Mouse (Mus musculus) forebrain, embryonic 16.5 days (tissue): Measurements from ENCODE around the gene Cldn19. TPM values are rescaled to one million over a fixed set of nuclear protein-coding genes. Genes with fewer than 3 reads are reported as not detected.

Experiments
- ATAC-seq: fragments of 200-750 bp; cut with Nextera tagmentation; 2 replicates; pipeline ENCODE4 v1.8.0; 2017; ENCODE audit warnings: mild to moderate bottlenecking, moderate library complexity
- H3K27ac ChIP-seq: fragments of 300-500 bp; sonication (generic); 2 replicates; pipeline ENCODE4 v1.5.1; 2014; ENCODE audit warnings: low read length, control low read depth
- H3K27me3 ChIP-seq: fragments of 300-500 bp; sonication (generic); replicated peaks from 2 replicates; pipeline ENCODE4 v1.6.1; 2014; ENCODE audit warnings: low read length; ENCODE audit not compliant: control insufficient read depth, insufficient read depth
- H3K36me3 ChIP-seq: fragments of 300-500 bp; sonication (generic); 2 replicates; pipeline ENCODE4 v1.6.1; 2014; ENCODE audit not compliant: control insufficient read depth, insufficient read depth
- H3K4me1 ChIP-seq: fragments of 300-500 bp; sonication (generic); replicated peaks from 2 replicates; pipeline ENCODE4 v1.6.1; 2014; ENCODE audit warnings: low read length; ENCODE audit not compliant: control insufficient read depth, insufficient read depth
- H3K4me2 ChIP-seq: fragments of 300-500 bp; sonication (generic); 2 replicates; pipeline ENCODE4 v1.6.1; 2014; ENCODE audit warnings: mild to moderate bottlenecking, low read length, control low read depth
- H3K4me3 ChIP-seq: fragments of 300-500 bp; sonication (generic); replicated peaks from 2 replicates; pipeline ENCODE4 v1.5.1; 2014; ENCODE audit warnings: mild to moderate bottlenecking, low read length, control low read depth
- H3K9ac ChIP-seq: fragments of 300-500 bp; sonication (generic); replicated peaks from 2 replicates; pipeline ENCODE4 v1.6.1; 2014; ENCODE audit warnings: low read depth, low read length, control low read depth
- H3K9me3 ChIP-seq: fragments of 300-500 bp; sonication (generic); 2 replicates; pipeline ENCODE4 v1.6.1; 2016; ENCODE audit warnings: low read length; ENCODE audit not compliant: control insufficient read depth
- WGBS: fragments of 180-500 bp; shearing (Covaris S2); extraction: QIAGEN DNeasy Blood & Tissue Kit; methylation state at CpG from one replicate; pipeline ENCODE4 v1.1.7; 2014; 5-methylcytosine and 5-hydroxymethylcytosine counted together
- polyA plus RNA-seq: library from polyadenylated mRNA; unstranded; fragments of >200 nt; fragmentation: Nextera tagmentation; extraction: Ambion mirVana; gene quantifications from 2 replicates; pipeline ENCODE4 v1.2.1, GENCODE M21; 2015

Gene Cldn19
- polyA plus RNA-seq, 1 experiment from 2014 or later: 0.08 TPM

DNA sequence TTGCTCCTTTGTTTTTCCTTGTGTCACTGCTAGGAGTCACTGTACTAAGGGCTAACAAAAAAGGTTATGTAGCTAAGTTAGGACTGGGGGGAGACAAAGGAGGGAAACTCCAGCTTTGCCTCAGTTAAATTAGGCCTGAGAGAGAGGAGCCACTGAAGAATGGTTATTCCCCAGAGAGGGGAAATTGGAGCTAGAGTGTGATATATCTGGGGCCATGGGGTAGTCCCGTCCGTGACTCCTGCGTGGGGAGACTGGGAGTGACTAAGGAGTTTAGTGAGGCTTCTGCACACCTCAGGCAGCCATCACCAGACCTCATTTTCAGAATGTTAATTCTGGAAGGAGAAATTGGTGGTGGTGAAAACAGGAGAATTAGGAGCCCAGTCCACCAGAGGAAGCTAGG lies 20.9 kb upstream of the Cldn19 start:
- WGBS: 92% methylated on average over 3 of the region's 3 CpGs
- Histone ChIP-seq H3K4me2 (peak overlapping the region; percentile 91), H3K36me3 (0 out of 2 replicates have a peak, but pooled peaks cover 2% of the 10 kb centered on the region), H3K9me3 (no peaks in the 10 kb centered on the region), H3K4me3 (peak overlapping the region; percentile 86; the same call in 1 of the 2 replicates), H3K9ac (no peak overlapping the region), H3K27ac (no peak overlapping the region), H3K27me3 (no peaks in the 10 kb centered on the region), H3K4me1 (peaks cover 17% of the 10 kb centered on the region)
- no peak for ATAC-seq

GRCm38 (mm10) chr4:119238661-119239060 lies 16.6 kb upstream of the Cldn19 start:
- no peak overlapping the region for H3K27ac ChIP-seq
- no peak for ATAC-seq
- H3K4me1 ChIP-seq: peaks cover 12% of the 10 kb centered on the region
- WGBS: 72% methylated on average over 3 of the region's 3 CpGs
- no peak overlapping the region for H3K9ac ChIP-seq
- no peaks in the 10 kb centered on the region for H3K9me3 ChIP-seq
- H3K36me3 ChIP-seq: 0 out of 2 replicates have a peak, but pooled peaks cover 4% of the 10 kb centered on the region
- no peak overlapping the region for H3K4me2 ChIP-seq
- no peaks in the 10 kb centered on the region for H3K27me3 ChIP-seq
- no peak overlapping the region for H3K4me3 ChIP-seq

GRCm38 (mm10) chr4:119239181-119239682 lies 16.0 kb upstream of the Cldn19 start:
- peaks cover 6% of the 10 kb centered on the region; the same call in 1 of the 2 replicates for H3K36me3 ChIP-seq
- H3K4me3 ChIP-seq: peak overlapping the region; percentile 11; the same call in 1 of the 2 replicates
- peak overlapping the region; percentile 56 for H3K9ac ChIP-seq
- H3K9me3 ChIP-seq: no peaks in the 10 kb centered on the region
- H3K4me2 ChIP-seq: 0 out of 2 replicates have a peak overlapping the region, but pooled peaks have one; percentile 25
- 37% methylated on average over 12 of the region's 12 CpGs for WGBS
- peak overlapping the region; percentile 88 for H3K27ac ChIP-seq
- H3K27me3 ChIP-seq: no peaks in the 10 kb centered on the region
- peaks cover 9% of the 10 kb centered on the region for H3K4me1 ChIP-seq
- peak; percentile 84 for ATAC-seq

DNA sequence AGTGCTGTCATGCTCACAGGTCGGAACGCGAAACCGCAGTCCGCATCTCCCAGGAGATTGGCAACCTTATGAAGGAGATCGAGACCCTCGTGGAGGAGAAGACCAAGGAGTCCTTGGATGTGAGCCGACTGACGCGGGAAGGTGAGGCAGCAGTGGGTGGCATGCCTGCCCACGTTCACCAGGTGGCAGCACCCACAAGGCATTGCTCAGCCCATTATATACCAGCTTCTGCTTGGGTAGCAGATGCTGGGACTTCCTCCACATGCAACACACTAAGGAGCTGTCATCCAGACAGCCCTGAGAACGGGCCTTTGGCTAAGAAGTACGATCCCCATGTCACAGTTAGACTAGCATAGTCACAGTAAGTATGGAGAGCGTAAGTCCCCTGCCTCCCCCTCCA lies 13.6 kb upstream of the Cldn19 start:
- Histone ChIP-seq H3K9ac (no peak overlapping the region), H3K27ac (no peak overlapping the region), H3K36me3 (peaks cover 4% of the 10 kb centered on the region; the same call in 1 of the 2 replicates), H3K27me3 (no peaks in the 10 kb centered on the region), H3K9me3 (no peaks in the 10 kb centered on the region), H3K4me2 (no peak overlapping the region), H3K4me1 (peaks cover 21% of the 10 kb centered on the region), H3K4me3 (no peak overlapping the region)
- ATAC-seq: peak; percentile 26
- 81% methylated on average over 14 of the region's 14 CpGs for WGBS

- Histone ChIP-seq H3K27ac (no peak overlapping the region), H3K4me1 (peaks cover 23% of the 10 kb centered on the region), H3K9me3 (no peaks in the 10 kb centered on the region), H3K9ac (no peak overlapping the region), H3K27me3 (no peaks in the 10 kb centered on the region), H3K36me3 (peaks cover 4% of the 10 kb centered on the region; the same call in 1 of the 2 replicates), H3K4me2 (no peak overlapping the region), H3K4me3 (no peak overlapping the region)
- ATAC-seq: no peak
- WGBS: 94% methylated on average over 12 of the region's 12 CpGs
Measured at GRCm38 (mm10) chr4:119242571-119242970, 12.6 kb upstream of the Cldn19 start.

DNA sequence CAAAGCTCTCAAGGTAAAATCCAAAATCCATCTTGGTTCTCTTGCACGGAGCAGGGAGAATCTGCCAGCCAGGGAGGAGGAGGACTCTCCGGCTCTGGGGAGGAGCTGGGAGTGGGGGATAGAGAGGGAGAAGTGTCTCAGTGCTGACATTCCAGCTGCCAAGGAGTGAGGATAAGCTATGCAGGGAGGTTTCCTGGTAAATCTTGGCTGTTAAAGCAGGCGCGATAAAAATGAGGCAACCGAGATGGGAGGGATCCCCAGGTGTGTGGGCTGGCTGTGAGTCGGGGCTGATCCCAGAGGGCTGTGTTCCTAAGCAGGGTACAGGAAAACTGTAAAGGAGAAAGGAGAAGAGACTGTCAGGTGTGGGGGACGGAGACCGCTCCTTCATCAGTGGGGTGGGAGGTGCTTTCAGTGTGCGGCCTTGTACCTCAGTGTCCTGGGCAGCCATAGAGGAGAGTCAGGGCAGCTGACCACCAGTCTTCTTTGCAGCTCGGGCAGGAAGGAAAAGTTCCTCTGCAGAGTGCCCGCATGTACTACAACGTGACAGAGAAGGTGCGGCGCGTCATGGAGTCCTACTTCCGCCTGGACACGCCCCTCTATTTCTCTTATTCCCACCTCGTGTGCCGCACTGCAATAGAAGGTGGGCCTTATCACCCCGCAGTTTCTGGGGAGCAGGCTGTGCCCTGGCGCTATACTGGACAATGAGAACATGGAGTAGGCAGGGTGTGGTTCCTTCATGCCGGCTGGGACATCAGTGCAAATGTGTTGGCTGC lies 10.6 kb upstream of the Cldn19 start:
- peaks cover 4% of the 10 kb centered on the region; the same call in 1 of the 2 replicates for H3K36me3 ChIP-seq
- H3K9me3 ChIP-seq: no peaks in the 10 kb centered on the region
- no peak overlapping the region for H3K4me3 ChIP-seq
- no peak for ATAC-seq
- 80% methylated on average over 22 of the region's 22 CpGs for WGBS
- H3K27ac ChIP-seq: no peak overlapping the region
- H3K4me1 ChIP-seq: peaks cover 19% of the 10 kb centered on the region
- H3K9ac ChIP-seq: no peak overlapping the region
- no peaks in the 10 kb centered on the region for H3K27me3 ChIP-seq
- no peak overlapping the region for H3K4me2 ChIP-seq

DNA sequence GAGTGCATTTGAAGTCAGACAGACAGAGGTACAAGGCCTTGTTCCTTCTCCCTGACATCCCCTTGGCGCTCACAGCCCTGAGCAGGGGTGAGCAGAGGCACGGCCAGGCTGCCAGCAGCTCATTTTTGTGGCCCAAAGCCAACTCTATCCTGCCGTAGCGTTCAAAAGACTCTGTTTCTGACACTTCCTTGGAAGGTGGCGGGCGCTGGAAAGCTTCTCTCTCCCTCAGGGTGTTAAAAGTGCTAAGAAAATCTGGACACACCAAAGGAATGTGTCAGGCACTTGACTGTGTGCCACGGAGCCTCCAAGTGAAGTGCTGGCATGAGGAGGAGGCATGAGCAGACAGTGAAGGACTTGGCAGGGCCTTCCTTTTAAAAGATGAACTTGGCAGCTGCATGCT lies 9.7 kb upstream of the Cldn19 start:
- Histone ChIP-seq H3K4me3 (no peak overlapping the region), H3K9me3 (no peaks in the 10 kb centered on the region), H3K9ac (peak overlapping the region; percentile 9; the same call in 1 of the 2 replicates), H3K4me1 (peaks cover 18% of the 10 kb centered on the region), H3K4me2 (no peak overlapping the region), H3K36me3 (peaks cover 4% of the 10 kb centered on the region; the same call in 1 of the 2 replicates), H3K27ac (no peak overlapping the region), H3K27me3 (no peaks in the 10 kb centered on the region)
- peak; percentile 31 for ATAC-seq
- 40% methylated on average over 7 of the region's 7 CpGs for WGBS

- no peak overlapping the region for H3K27ac ChIP-seq
- no peak overlapping the region for H3K4me3 ChIP-seq
- WGBS: 73% methylated on average over 9 of the region's 9 CpGs
- H3K36me3 ChIP-seq: peaks cover 2% of the 10 kb centered on the region; the same call in 1 of the 2 replicates
- H3K4me1 ChIP-seq: peaks cover 18% of the 10 kb centered on the region
- no peaks in the 10 kb centered on the region for H3K27me3 ChIP-seq
- no peak overlapping the region for H3K4me2 ChIP-seq
- H3K9ac ChIP-seq: peak overlapping the region; percentile 9; the same call in 1 of the 2 replicates
- H3K9me3 ChIP-seq: no peaks in the 10 kb centered on the region
- no peak for ATAC-seq
Measured at GRCm38 (mm10) chr4:119245961-119246360, 9.3 kb upstream of the Cldn19 start.

DNA sequence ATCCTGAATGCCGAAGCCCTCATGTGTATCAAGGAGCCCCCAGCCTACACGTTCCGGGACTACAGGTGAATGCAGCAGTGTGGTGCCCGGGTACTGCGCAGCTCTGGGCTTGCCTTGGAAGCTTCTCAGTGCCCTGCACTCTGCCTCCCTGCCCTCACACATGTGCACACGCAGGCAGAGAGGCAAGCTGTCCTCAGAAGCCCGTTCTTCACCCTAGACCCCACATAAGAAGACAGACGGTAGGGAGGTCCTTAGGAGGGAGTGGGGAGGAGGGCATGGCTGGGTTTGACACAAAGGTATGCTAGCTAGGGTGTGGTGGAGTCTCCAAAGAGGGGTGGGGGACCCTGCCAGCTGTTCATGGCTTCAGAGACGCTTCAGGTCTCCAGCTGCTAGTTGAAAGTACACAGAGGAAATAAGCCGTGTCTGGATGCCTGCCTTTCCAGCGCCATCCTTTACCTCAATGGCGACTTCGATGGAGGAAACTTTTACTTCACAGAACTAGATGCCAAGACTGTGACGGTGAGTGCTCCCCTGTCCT lies 8.5 kb upstream of the Cldn19 start:
- Histone ChIP-seq H3K27me3 (no peaks in the 10 kb centered on the region), H3K4me3 (no peak overlapping the region), H3K9me3 (no peaks in the 10 kb centered on the region), H3K9ac (no peak overlapping the region), H3K36me3 (peaks cover 2% of the 10 kb centered on the region; the same call in 1 of the 2 replicates), H3K4me1 (peaks cover 18% of the 10 kb centered on the region), H3K27ac (no peak overlapping the region), H3K4me2 (no peak overlapping the region)
- ATAC-seq: no peak
- WGBS: 71% methylated on average over 14 of the region's 14 CpGs
